Mouse (Mus musculus): ENCODE results near the gene Glul. TPM values are rescaled to one million over a fixed set of nuclear protein-coding genes. Genes with fewer than 3 reads are reported as not detected.
"Not testable (repeated sequence)": the region's sequence is repeated elsewhere in the genome, so short reads cannot be mapped to it uniquely, and the experiment has no call there.

Gene Glul
- 1,000 to 10,000 TPM; 1,489 to 1,771 TPM for total RNA-seq (2021)

- peak; percentile 81 to 84 for DNase-seq (ENCODE audit: extremely low spot score in 1 of 2, low spot score in 1 of 2)
These were observed at the start of gene Glul, which contains the start of gene Teddm2 for GRCm38 (mm10) chr1:153899731-153900380. Gene Glul (plus strand): TSS chr1:153899944. Gene Teddm2 (minus strand): TSS chr1:153900228.

- DNase-seq (ENCODE audit: extremely low spot score in 1 of 2, low spot score in 1 of 2), result not testable (repeated sequence)
These were observed 47.0 kb upstream of the Glul start for GRCm38 (mm10) chr1:153852696-153853095.

GRCm38 (mm10) chr1:153855946-153856345, 43.8 kb upstream of the Glul start:
- no peak for DNase-seq (ENCODE audit: extremely low spot score in 1 of 2, low spot score in 1 of 2)

GRCm38 (mm10) chr1:153874045-153874444, 25.7 kb upstream of the Glul start, which contains the start of gene Teddm1b:
Gene Teddm1b (plus strand): TSS chr1:153874345.
- no peak for DNase-seq (ENCODE audit: extremely low spot score in 1 of 2, low spot score in 1 of 2)

- not testable (repeated sequence) for DNase-seq (ENCODE audit: extremely low spot score in 1 of 2, low spot score in 1 of 2)
These were observed 19.4 kb upstream of the Glul start for GRCm38 (mm10) chr1:153880391-153880790.

- DNase-seq (ENCODE audit: extremely low spot score in 1 of 2, low spot score in 1 of 2), result no peak
These were observed 13.6 kb upstream of the Glul start for GRCm38 (mm10) chr1:153886024-153886633.

GRCm38 (mm10) chr1:153890121-153890520, 9.6 kb upstream of the Glul start:
- DNase-seq (ENCODE audit: extremely low spot score in 1 of 2, low spot score in 1 of 2), result no peak

GRCm38 (mm10) chr1:153891442-153891841, 8.3 kb upstream of the Glul start, which contains the start of gene Teddm1a:
Gene Teddm1a (plus strand): TSS chr1:153891742.
- no peak for DNase-seq (ENCODE audit: extremely low spot score in 1 of 2, low spot score in 1 of 2)

- no peak for DNase-seq (ENCODE audit: extremely low spot score in 1 of 2, low spot score in 1 of 2)
These were observed 6.0 kb upstream of the Glul start for GRCm38 (mm10) chr1:153893746-153894145.

GRCm38 (mm10) chr1:153894201-153894893, 5.4 kb upstream of the Glul start:
- no peak for DNase-seq (ENCODE audit: extremely low spot score in 1 of 2, low spot score in 1 of 2)

- DNase-seq (ENCODE audit: extremely low spot score in 1 of 2, low spot score in 1 of 2), result peak; percentile 61 to 75
These were observed 4.8 kb upstream of the Glul start for GRCm38 (mm10) chr1:153894979-153895378.

- no peak for DNase-seq (ENCODE audit: extremely low spot score in 1 of 2, low spot score in 1 of 2)
These were observed 2.5 kb upstream of the Glul start for GRCm38 (mm10) chr1:153897196-153897595.

- no peak for DNase-seq (ENCODE audit: extremely low spot score in 1 of 2, low spot score in 1 of 2)
These were observed 584 bp upstream of the Glul start for GRCm38 (mm10) chr1:153898989-153899730.

- DNase-seq (ENCODE audit: extremely low spot score in 1 of 2, low spot score in 1 of 2), result peak in 1 of 2 experiments; percentile 36
These were observed 637 bp downstream of the Glul start for GRCm38 (mm10) chr1:153900381-153900780.

- no peak for DNase-seq (ENCODE audit: extremely low spot score in 1 of 2, low spot score in 1 of 2)
These were observed 1.4 kb downstream of the Glul start for GRCm38 (mm10) chr1:153900860-153901730.

- DNase-seq (ENCODE audit: extremely low spot score in 1 of 2, low spot score in 1 of 2), result no peak
These were observed 3.3 kb downstream of the Glul start for GRCm38 (mm10) chr1:153903006-153903405.

GRCm38 (mm10) chr1:153904236-153904635, 4.5 kb downstream of the Glul start:
- DNase-seq (ENCODE audit: extremely low spot score in 1 of 2, low spot score in 1 of 2), result no peak

- DNase-seq (ENCODE audit: extremely low spot score in 1 of 2, low spot score in 1 of 2), result no peak
These were observed 6.1 kb downstream of the Glul start for GRCm38 (mm10) chr1:153905884-153906283.

- DNase-seq (ENCODE audit: extremely low spot score in 1 of 2, low spot score in 1 of 2), result no peak
These were observed 8.5 kb downstream of the Glul start for GRCm38 (mm10) chr1:153908208-153908607.

GRCm38 (mm10) chr1:153908741-153909140, 9.0 kb downstream of the Glul start:
- no peak for DNase-seq (ENCODE audit: extremely low spot score in 1 of 2, low spot score in 1 of 2)

Measured in layer of hippocampus, postnatal 25 days (tissue).